Mouse (Mus musculus): ENCODE measurements around the gene Zfp30.

DNA sequence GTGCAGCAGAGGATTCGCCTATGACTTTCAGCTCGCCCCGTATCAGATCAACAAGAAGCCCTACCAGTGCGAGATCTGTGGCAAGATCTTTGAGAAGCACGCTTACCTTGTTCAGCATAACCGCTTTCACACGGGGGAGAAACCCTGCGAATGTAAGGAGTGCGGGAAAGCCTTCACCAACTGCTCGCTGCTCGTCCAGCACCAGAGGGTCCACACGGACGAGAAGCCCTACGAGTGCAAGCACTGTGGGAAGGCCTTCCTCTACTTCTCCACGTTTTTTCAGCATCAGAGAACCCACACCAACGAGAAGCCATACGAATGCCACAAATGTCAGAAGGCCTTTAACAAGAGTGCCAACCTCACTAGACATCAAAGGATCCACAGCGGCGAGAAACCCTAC is 7.2 kb upstream of the Zfp30 start:
- TF ChIP-seq CTCF (IDR thresholded peaks at IDR 0.05; ENCODE audit: control insufficient read depth, insufficient read depth, insufficient replicate concordance, low read depth, low read length), result no peak
- no peak for TF ChIP-seq POLR2A (IDR thresholded peaks at IDR 0.05; ENCODE audit: control insufficient read depth, low read depth, low read length)

Data from testis, adult 2 months (tissue).